Mouse (Mus musculus) kidney, adult 18-20 months (tissue): Measurements from ENCODE around the gene 2010111I01Rik.
A peak's percentile ranks its signal among the peaks of the same experiment; 100 is the strongest.
"Not testable (repeated sequence)": the region's sequence is repeated elsewhere in the genome, so short reads cannot be mapped to it uniquely, and the experiment has no call there.

Experiments
- DNase-seq: peaks from one replicate; pipeline ENCODE4 v3.0.0; 2021

Gene 2010111I01Rik

DNA sequence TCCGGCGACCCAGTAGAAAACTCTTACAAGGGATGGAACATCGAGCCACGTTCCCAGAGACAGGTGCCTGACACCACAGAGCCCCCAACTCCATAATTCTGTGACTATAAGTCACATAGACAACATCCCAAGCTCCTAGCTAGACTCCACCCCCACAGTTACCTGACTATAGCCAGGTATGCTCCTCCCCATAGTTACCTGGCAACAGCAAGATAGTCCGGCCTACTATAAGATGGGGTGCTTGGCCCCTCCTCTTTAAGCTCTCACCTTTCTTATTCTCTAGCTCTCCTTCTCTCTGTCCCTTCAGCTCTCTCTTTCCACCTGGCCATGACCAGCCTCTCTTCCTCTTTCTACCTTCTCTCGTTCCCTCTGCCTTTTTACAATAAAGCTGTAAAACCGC, 118.4 kb downstream of the 2010111I01Rik start:
- not testable (repeated sequence) for DNase-seq

DNA sequence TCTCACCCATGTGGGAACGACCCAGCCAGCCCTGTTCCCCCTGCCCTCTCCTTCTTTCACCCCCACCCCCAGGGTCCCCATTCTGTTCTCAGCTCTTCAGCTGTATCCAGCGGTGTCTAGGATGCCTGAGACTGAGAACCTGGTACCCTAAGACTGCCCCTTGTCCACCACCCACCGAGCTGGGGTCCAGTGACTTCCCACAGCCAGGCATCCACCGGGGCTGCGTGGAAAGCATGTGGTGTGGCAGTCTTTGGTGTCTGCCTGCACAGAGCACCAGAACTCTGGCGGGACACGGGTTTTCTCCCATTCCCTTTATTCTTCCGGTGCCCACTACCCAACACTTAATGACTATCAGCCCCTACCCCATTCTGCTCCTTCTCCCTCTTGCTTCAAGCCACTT, 119.0 kb downstream of the 2010111I01Rik start:
- DNase-seq, result no peak

DNA sequence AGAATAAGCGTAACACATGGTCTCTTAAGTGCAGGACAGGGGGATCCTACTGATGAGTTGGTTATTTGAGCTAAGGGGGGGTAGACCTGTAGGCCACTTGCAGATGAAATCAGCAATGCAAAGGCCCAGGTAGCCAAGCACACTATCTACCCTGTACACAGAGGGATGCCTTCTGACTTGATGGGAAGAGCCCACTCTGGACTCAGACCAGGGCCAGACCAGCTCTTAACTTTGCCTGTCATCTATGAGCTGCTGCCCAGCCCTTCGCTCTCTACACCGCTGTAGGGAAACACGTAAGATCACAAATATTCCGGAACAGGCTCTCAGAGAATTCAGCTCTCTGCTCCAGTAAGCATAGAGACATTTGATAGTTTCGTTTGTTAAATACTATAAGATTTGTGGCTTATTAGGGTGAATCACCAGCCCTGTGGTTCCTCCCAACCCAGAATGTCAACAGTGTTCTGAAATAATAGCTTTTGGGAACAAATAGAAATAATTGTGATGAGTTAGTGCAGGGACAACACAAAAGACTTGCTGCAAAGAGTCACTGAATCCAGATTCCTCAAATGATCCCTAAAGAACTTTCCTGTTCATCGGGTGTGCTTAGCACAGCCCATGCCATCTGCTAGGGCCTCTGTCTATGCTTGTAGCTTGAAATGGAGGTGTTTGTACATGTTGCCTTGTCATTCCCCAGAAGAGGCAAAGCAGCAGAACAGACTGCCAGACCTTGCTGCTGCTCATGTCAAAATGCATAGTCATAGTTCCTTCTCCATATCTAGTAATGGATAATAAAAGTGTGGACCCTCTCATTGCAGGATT, 123.4 kb downstream of the 2010111I01Rik start:
- no peak for DNase-seq

DNA sequence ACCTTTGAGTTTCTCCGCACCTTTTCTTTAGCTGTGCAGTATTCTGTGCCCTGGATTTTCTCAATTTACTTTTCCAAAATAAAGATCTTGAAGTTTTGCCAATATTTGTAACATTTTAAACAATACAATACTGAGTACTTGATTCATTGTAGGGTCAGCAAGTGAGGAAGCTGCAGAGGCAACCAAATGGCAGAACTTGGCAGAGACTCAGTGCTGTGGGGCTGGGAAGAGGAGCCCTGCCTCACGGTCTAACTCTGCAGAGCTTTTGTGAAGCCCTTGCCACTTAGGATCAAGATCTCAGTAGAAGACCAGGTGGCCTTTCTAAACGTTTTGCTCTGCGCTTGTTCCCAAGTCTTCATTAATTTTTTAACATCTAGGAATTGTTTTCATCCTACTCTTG, 124.8 kb downstream of the 2010111I01Rik start:
- no peak for DNase-seq

DNA sequence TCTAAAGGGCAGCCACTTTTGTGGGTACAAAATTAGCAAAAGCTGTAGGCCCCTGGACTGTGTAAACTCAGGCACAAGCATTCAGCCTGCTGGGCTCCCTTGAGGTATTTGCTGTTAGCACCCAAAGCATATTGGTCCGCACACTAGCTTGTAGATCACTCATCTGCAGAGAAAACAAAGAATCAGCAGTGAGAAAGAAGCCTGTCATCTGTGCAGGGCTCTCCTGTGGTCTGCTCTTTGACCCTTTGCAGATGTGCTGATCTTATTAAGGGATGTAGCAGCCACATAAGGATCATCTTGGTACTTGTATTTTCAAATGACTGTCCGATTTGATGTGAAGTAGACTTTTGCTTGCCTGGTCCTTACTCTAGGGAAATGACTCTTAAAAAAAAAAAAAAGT, 126.6 kb downstream of the 2010111I01Rik start:
- no peak for DNase-seq

DNA sequence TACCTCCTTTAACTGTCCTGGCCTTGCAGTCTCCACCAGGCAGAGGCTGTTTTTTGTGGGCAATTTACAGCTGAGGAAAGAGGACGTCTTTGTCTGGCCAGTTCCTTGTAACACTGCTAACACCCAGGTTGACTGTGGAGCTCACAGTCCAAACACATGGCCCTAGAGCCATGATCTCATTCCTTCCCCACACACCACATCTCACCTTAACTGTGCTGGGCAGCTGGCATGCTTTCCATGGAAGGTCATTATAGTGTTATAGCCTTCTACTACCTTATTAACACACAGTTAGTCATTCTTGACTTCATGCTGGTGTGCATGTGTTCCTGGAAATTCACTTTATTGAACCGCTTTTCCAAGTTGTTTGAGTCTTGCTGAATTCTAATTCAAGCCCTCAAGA, 127.6 kb downstream of the 2010111I01Rik start:
- no peak for DNase-seq

DNA sequence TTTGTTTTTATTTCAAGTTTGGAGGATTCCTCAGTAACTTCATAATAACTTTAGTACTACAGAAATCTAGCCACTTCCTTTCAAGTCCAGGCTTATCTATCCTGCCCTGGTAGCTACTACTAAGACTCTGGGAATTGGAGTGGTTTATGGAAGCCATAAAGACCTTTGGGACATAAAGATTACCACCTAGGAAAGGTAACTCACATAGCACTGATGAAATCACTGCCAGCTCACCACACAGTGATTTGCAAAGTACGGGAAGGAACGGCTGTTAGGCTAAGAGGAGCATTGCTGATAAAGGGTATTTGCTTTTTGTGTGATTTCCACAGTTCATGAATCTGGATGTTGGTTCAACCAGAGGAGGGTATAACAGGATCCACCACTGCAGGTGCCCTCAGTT, 128.2 kb downstream of the 2010111I01Rik start:
- no peak for DNase-seq

DNA sequence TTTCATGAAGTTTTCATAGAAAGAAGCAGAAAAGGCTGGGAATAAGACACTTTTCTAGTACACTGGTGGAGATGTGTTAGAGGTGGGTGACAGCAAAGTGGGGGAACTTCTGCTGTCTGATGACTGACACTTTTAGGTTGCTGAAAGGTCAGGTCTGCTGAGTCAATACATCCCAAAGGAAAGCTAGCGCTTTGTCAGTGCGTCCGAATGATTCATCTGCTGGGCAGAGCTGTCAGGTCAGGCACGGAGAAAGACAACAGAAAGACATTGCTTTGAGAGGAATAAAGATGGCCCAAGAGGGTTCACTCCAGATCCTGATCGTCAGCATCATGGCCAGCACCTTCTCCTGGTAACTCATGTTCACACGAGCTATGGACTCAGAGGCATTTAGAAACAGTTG, 128.9 kb downstream of the 2010111I01Rik start:
- DNase-seq, result no peak

DNA sequence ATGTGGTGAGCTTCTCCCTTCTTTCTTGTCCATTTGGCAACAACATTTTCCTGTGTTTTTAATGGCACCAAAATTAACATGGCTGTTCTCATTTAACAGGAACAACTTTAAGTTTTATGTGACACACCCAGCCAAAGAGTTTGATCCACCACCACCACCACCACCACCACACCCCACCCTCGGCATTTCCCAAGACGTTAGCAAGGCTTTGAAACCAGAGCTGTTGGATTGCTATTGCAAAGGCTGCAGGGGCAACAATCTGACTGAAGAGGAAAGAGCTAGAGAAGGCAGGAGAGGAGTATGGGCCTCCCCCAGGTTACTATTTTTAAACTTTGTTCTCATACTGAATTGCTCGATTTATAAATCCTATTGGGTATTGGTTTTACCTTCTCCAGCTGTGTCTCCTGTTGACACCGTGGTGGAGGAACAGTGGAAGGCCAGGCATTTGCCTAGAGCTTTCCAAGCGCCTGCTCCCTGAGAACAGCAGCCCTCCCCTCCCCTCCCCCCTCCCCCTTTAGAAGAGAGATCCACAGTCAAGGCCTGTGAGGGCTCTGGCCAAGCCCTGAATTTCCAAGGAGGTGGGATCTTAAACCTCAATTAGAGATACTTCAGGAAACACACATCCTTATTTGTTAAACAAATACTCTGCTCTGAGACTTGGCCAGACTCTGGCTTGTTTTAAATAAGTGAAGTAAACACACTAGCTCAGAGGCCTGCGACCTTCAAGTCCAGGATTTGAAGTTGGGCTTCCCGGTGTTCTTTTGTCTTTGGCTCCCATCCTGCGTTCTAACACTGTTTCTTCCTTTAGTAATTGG, 129.8 kb downstream of the 2010111I01Rik start:
- DNase-seq, result no peak

DNA sequence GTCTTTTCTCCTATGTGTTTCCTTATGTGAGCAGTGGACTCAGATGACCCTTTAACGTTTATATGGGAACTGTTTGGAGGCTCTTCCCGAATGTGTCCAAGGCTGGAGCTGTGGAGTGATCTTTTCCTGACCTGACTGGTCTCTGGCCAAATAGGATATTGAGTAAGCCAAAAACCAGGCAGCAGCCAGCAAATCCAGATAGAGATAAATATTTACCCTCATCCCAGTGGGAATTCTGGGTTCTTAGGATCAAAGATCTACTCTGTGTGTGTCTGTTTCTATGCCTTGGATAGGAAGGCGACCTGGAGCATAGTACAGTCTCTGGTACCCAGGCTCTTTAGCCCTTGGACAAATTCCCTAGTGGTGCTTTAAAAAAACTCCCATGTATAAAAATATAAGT, 132.1 kb downstream of the 2010111I01Rik start:
- peak; percentile 37 for DNase-seq

DNA sequence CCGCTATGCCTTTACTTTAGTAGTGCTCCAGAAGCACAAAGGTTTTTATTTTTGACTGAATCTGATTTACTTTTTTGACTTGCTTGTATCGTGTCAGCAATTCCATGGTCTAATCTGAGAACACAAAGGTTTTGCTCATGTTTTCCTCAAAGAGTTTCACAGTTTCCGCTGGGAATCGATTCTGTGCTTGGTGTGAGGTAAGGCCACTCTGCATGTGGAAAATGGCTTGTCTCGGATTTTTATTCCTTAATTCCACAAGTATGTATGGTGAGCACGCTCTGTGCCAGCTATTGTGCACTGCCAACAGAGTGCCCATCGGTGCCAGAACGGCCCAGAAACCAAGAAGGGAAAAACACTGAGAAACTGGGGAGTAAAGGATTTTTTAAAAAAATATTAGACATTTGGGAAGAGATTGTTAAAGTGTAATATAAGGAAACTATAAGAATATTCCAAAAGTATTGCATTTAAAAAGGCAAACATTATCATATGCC, 132.8 kb downstream of the 2010111I01Rik start:
- DNase-seq, result no peak

DNA sequence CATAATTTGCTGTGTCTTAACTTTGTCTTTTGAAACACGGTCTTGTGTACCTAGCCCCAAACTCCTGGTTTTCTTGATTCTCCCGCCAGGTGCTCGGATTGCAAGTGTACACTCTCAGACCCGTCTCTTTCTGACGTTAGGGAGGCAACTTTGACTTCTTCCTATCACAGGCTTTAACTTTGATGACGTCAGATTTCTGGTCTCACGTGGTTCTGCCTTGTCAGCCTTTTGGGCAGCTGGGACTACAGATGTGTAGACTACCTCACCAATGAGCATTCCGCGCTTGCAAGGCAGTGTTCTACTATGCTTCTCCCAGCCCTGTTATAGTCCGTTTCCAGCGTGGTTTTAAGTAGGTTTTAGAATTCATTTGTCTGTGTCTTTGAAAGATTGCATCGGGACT, 137.1 kb downstream of the 2010111I01Rik start:
- no peak for DNase-seq

DNA sequence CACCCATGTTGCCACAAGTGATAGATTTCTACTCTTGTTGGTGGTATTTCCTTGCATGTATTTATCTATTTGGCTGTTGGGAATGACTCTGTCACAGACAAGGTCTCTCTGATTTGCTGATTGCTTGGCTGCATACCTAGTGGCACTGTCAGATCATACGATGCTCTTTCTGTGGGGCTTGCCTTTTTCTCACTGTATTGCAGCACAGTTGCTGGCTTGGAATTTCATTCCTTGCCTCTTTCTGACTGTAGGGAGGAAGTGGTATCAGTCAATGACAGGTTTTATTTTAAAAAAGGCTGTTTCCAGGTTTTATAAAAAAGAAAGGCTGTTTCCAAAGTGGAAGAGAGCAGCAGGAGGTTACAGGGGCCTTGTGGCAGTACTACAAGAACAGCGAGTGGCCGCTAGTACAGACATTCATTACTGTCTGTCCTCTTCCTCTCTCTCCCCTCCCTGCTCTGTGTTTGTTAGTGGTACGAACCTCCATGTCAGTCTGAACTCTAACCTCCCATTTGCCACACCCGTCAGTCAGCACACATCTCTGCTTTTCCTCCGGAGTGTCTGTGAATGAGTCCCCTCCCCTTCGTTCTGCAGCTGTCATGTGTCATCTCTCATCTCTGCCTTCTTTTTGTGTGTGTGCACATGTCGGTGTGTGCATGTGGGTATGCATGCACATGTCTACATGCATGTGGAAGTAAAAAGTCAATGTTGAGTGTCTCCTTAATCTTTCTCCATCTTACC, 138.3 kb downstream of the 2010111I01Rik start:
- DNase-seq, result no peak

DNA sequence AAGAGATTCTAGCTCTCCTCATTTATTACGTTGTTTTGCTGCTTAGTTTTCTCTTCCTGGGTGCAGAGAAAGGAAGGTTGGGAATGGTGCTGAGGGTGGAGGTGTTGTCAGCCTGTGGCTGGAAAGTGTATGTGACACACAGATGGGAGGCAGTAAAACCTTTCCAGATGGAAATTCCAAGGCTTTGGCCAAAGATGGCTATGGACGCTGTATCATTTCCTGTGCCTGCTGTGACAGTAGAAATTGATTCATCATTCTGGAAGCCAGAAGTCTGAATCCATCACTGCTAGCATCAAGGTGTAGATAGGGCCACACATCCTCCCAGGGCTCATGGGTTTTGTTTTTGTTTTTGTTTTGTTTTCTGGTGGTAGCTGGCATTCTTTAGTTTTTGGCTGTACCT, 141.9 kb downstream of the 2010111I01Rik start:
- no peak for DNase-seq

DNA sequence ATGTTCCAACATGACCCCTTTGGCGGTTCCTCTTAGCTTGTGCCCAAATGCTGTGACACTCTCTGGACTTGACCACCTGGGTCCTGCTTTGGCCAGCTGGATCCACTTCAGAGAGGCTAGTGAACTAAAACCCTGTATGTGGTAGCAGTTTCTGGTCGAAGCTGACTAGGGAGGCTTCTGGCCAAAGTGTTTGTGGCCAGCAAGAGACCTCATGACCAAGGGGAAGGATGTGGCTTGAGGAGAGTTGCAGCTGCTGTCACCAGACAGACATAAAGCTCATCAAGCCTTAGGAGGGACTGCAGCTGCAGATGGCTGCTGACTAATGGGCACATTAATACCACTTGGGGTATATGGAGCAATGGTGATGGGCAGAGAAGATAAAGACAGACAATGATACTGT, 143.9 kb downstream of the 2010111I01Rik start:
- no peak for DNase-seq

DNA sequence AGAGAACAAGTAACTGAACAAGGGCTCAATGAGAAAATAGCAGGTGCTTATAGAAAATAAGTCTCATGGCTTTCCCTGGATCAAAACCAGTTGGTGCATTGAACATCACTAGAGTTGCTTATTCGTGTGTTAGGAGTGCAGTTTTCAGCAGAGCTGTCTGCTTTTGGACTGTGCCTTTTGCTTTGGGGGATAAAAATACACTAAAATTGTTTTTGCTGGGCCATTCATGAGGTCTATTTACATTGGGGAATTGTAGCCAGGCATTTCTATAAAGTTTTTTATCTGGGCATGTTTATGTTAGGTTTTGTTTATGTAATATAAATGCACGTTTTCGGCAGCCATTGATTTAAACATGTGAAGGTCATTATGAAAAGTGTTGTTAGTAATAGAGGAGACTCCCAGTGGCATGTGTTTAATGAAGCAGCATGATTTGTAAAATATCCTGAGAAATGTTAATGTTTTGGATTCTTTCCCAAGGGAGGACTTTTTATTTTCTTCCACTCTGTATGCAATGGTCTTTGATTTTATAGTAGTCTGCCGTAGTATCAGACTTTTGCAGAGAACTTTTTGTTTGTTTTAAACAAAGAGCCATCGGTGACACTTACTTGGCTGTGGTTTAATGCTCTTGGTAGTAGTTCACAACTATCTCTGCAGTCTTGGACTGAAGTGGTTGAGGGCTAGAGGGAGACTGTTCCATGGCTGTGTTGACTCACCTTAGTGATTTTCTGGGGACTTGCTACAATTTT, 146.8 kb downstream of the 2010111I01Rik start:
- no peak for DNase-seq

DNA sequence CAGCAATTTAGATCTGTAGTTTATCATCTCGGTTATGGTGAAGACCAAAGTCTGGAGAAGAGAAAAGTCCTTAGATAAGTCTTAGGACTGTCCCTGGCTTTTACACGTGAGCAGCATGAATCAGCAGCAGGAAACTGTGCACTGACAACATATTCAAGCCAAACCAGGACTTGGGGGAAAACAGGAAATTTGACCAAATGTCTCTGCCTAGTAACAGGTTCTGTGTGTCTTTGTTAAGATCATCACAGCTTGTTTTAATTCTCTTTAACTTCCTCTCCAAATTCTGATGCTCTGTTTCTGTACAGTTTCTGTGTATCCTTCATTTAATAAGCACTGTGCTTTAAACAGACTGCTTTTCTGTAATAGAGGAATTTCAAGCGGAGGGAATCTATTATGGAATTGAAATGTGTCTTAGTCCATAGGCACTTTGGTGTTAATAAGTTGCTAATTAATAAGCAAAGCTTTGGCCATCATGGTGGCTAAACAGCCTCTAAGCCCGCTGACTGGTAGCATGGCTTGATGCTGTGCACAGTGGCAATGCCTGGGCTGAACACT, 147.4 kb downstream of the 2010111I01Rik start:
- DNase-seq, result no peak

DNA sequence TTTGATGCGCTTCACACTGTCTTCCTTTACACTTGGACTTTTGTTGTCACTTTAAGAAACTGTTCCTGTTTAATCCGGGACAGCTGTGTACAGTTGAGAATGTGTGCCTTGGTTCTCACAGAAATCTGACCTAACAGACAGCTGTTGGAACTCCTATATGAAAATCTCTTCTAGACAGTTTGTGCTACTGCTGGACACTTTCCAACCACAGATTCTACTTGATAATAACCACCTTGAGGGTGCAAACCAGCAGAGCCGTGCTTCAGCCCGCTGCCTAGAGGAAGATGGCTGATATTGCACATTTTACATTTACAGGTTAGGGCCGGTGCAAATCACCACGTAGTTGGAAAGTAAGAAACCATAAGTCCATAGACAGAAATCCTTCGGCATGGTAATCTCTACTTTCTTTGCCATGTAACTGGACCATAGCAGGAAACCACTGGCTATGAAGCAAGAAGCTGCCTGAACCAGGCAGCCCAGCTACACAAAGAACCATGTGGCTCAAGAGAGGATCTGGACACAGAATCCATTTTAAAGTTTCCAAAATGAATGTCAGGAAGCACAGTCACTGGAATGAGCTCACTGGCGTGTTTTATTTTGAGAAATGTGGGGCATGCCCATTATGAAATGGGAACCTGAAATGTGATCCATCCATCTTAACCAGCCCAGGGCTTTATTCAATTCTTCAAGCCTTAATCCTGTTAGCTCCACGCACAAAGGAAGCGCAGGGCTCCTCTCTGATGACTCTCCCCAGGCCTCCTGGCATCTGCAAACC, 148.1 kb downstream of the 2010111I01Rik start:
- no peak for DNase-seq

DNA sequence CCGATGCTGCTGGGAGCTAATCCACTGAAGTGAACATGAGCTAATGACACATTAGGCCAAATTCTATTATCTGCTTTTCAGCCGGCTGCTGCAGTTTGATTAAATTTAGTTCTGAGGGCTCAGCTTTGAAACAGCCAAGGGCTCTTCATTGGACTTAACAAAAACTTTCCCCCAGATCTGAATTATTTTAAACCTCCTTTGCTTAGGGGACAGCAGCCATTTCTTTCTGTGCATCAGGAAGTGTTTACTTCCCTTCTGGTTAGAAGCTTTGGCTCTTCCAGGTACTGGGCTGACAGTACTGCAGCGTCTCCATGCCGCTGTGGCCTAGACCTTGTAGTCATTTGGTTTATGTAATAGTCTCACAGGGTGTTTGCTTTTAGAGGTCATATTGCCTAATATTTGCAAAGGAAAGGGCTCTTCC, 149.2 kb downstream of the 2010111I01Rik start:
- DNase-seq, result no peak

DNA sequence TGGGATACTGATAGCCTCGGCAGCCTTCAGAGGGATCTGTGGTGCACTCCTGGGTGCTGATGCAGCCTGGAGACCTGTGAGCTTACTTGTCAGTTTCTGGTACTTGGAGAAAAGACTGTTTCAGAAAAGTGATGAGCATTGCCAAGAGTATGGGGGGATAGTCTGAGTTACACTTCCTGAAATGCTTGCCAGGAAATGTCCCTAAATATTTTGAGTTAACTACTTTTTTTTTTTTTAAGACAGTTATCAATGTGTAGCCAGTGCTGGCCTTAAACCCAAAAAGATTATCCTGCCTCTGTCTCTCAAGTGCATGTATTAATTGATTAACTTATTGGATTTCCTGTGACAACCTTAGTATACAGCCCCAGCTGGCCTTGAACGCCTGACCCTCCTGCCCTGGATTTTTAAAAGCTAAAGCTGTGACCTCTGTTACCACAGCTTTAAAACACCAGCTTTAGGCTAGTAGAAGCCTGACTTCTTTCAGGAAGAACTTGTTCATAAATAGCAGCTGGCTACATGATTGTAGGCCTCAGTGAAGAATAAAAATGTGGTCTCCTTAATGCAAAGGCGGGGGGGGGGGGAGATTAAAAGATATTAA, 150.6 kb downstream of the 2010111I01Rik start:
- DNase-seq, result no peak
